Mouse (Mus musculus): ENCODE measurements around the gene Ccdc82. TPM values are rescaled to one million over a fixed set of nuclear protein-coding genes. Genes with fewer than 3 reads are reported as not detected.

Gene Ccdc82
- total RNA-seq, 2 experiments from 2014 or later: 23.6 to 27.0 TPM

- intact Hi-C loops (cut with DNase I): no loop called here
- DNase-seq: no peak
Measured at GRCm38 (mm10) chr9:13323612-13324011, 76.9 kb downstream of the Ccdc82 start.

Other genes with a start within 250 kb of the Ccdc82 start
- 10 to 100 TPM in 1 of 2 experiments, 1 to 10 TPM in 1; 9.8 to 13.6 TPM for gene Jrkl, start 1.1 kb upstream of the Ccdc82 start, total RNA-seq (2021)
- 10 to 100 TPM; 11.5 TPM for gene Maml2, start 51.0 kb downstream of the Ccdc82 start, total RNA-seq (2021)
- not detected for gene Gm17571, start 199.8 kb downstream of the Ccdc82 start, total RNA-seq (2021)